ENCODE assay signal across 8 mouse cellular contexts in genomic region chr17:49968467-49969207, GRCm38 (mm10).
A peak's percentile ranks its signal among the peaks of the same experiment; 100 is the strongest.
DNase-seq lines count a peak whose midpoint lies in the region; ATAC-seq and TF ChIP-seq lines count a peak whose summit lies in the region.

No protein-coding gene starts in this region.

- intact Hi-C loops in gastrocnemius, postnatal 14 days (cut with DNase I; ENCODE audit: low total_unique reads) = loop anchor here (2.0 to 5.0 kb wide), 2 partner anchors 224 to 270 kb away; partner anchors contain the start of gene Rftn1

- peak; percentile 11; the same call in 1 of the 2 replicates for TF ChIP-seq CTCF in lung, adult 2 months (IDR thresholded peaks at IDR 0.05; ENCODE audit: insufficient read depth, low read length)

- ATAC-seq in neutrophil, adult 5-6 weeks (ENCODE audit: extremely low read depth, insufficient number of reproducible peaks, low FRiP score, poor library complexity, severe bottlenecking) = peak; percentile 82

- H3K4me1 ChIP-seq in lung, adult 2 months (ENCODE audit: control insufficient read depth, insufficient read depth, low read length) = peaks cover 3% of the 10 kb centered on the region; the same call in 1 of the 2 replicates

- TF ChIP-seq POLR2A in lung, adult 2 months (IDR thresholded peaks at IDR 0.05; ENCODE audit: borderline replicate concordance, extremely low read depth, low read depth, low read length) = no peak

- WGBS in lung, adult 2 months = 22% methylated on average over 9 of the region's 9 CpGs

- peak; percentile 15 to 47 for DNase-seq in CD8-positive naive resting alpha-beta T cell, adult 2 months (ENCODE audit: low read depth in 2 of 2, low spot score in 2 of 2)
- peak; percentile 46 for DNase-seq in adipocyte (ENCODE audit: low spot score)
- peak; percentile 80 for DNase-seq in embryo, embryonic 10 days (ENCODE audit: low spot score)
- peak; percentile 46 for DNase-seq in gastrocnemius, postnatal 14 days
- peak; percentile 72 to 74 for DNase-seq in kidney, postnatal 4 days
- DNase-seq in lung, adult 2 months = peak; percentile 28
- DNase-seq in thymus, postnatal 4 days = peak; percentile 76

- H3K4me3 ChIP-seq in lung, adult 2 months (replicated peaks; ENCODE audit: extremely low read depth, low read depth, low read length) = no peak overlapping the region

Comparison
In these comparisons a context has a peak if more than half of its experiments do, and no peak if none do; other contexts are left out.
1. DNase-seq: peak in every context shown above with its lines; median percentile 80 in embryo, embryonic 10 days; 76 in thymus, postnatal 4 days; 73 in kidney, postnatal 4 days; 46 in adipocyte; 46 in gastrocnemius, postnatal 14 days; 31 in CD8-positive naive resting alpha-beta T cell, adult 2 months; 28 in lung, adult 2 months.